Mouse (Mus musculus): ENCODE measurements around the gene Tmed6. TPM values are rescaled to one million over a fixed set of nuclear protein-coding genes. Genes with fewer than 3 reads are reported as not detected.
"Not testable (repeated sequence)": the region's sequence is repeated elsewhere in the genome, so short reads cannot be mapped to it uniquely, and the experiment has no call there.

Gene Tmed6
- polyA plus RNA-seq, 1 experiment from 2014 or later: 3.9 TPM

GRCm38 (mm10) chr8:107108978-107109720 is 43.7 kb upstream of the Tmed6 start:
- 64% methylated on average over 23 of the region's 23 CpGs for WGBS (ENCODE audit: insufficient replicate concordance)
- no peak overlapping the region for H3K9ac ChIP-seq (ENCODE audit: low read depth, low read length)
- no peaks in the 10 kb centered on the region for H3K9me3 ChIP-seq (replicated peaks; ENCODE audit: control insufficient read depth, low read length)
- ATAC-seq (ENCODE audit: low read depth): no peak
- no peak overlapping the region for H3K4me3 ChIP-seq (ENCODE audit: low read depth, low read length)
- no peak overlapping the region for H3K27ac ChIP-seq (ENCODE audit: low read length)
- H3K4me1 ChIP-seq (ENCODE audit: control insufficient read depth, low read depth, low read length): no peaks in the 10 kb centered on the region
- H3K4me2 ChIP-seq (ENCODE audit: low read depth, low read length): peak overlapping the region; percentile 3; the same call in 1 of the 2 replicates
- H3K27me3 ChIP-seq (ENCODE audit: control insufficient read depth, insufficient read depth, low read depth, low read length): no peaks in the 10 kb centered on the region
- no peaks in the 10 kb centered on the region for H3K36me3 ChIP-seq (ENCODE audit: control insufficient read depth, insufficient read depth)

DNA sequence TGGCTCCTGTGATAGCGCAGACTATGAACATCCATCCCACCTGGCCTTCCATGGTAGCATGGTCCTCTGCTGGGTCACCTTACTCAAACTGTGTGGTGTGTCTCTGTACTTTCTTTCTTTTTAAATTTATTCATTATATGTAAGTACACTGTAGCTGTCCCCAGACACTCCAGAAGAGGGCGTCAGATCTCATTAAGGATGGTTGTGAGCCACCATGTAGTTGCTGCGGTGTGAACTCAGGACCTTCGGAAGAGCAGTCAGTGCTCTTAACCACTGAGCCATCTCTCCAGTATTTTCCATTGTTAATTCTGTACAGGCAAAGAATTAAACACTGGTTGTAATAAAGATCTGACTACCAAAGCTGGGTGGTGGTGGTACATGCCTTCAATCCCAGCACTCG is 42.6 kb upstream of the Tmed6 start:
- not testable (repeated sequence) for H3K27ac ChIP-seq (ENCODE audit: low read length); H3K9ac ChIP-seq (ENCODE audit: low read depth, low read length); H3K4me2 ChIP-seq (ENCODE audit: low read depth, low read length); H3K27me3 ChIP-seq (ENCODE audit: control insufficient read depth, insufficient read depth, low read depth, low read length); H3K4me3 ChIP-seq (ENCODE audit: low read depth, low read length); H3K4me1 ChIP-seq (ENCODE audit: control insufficient read depth, low read depth, low read length); H3K9me3 ChIP-seq (replicated peaks; ENCODE audit: control insufficient read depth, low read length); ATAC-seq (ENCODE audit: low read depth); H3K36me3 ChIP-seq (ENCODE audit: control insufficient read depth, insufficient read depth)
- 80% methylated on average over 5 of the region's 5 CpGs for WGBS (ENCODE audit: insufficient replicate concordance)

DNA sequence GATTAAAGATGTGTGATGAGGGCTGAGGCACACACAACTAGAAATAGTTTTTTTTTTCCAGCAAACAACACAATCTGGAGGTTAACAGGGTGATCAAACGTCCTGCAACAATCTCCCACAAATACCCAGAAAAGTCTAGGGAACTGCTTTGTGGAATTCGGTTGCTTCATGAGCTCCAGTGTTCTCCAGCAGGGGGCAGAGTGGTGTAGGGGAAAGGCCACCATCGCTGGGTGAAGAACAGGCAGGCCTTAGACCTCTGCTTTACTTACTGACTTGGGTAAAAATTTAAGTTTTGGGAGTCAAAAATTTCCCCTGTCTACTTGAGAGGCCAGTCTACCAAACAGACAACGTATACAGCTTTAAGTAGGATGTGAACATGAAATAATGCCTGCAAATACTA is 39.1 kb upstream of the Tmed6 start:
- WGBS (ENCODE audit: insufficient replicate concordance): 11% methylated on average over 4 of the region's 4 CpGs
- no peak overlapping the region for H3K4me2 ChIP-seq (ENCODE audit: low read depth, low read length)
- H3K27me3 ChIP-seq (ENCODE audit: control insufficient read depth, insufficient read depth, low read depth, low read length): no peaks in the 10 kb centered on the region
- H3K9ac ChIP-seq (ENCODE audit: low read depth, low read length): no peak overlapping the region
- H3K4me1 ChIP-seq (ENCODE audit: control insufficient read depth, low read depth, low read length): no peaks in the 10 kb centered on the region
- no peak overlapping the region for H3K27ac ChIP-seq (ENCODE audit: low read length)
- ATAC-seq (ENCODE audit: low read depth): no peak
- no peaks in the 10 kb centered on the region for H3K36me3 ChIP-seq (ENCODE audit: control insufficient read depth, insufficient read depth)
- no peak overlapping the region for H3K4me3 ChIP-seq (ENCODE audit: low read depth, low read length)
- no peaks in the 10 kb centered on the region for H3K9me3 ChIP-seq (replicated peaks; ENCODE audit: control insufficient read depth, low read length)

DNA sequence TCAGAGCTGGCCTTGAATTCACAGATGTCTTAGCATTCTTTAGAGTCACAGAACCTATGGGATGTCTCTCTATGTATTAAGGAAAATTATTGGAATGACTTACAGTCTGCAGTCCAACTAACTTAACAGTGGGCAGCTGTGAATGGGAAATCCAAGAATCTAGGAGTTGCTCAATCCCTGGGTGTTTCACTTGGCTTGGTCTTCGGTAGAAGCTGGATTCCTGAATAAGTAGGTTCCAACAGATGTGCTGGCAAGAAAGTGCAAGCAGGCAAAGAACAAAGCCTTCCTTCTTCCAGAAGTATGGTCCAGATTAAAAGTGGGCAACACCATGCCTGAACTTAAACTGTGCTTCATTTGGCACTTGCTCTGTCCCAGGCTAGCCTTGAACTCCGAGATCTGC is 35.2 kb upstream of the Tmed6 start:
- Histone ChIP-seq H3K27ac (ENCODE audit: low read length) (no peak overlapping the region), H3K4me3 (ENCODE audit: low read depth, low read length) (no peak overlapping the region), H3K27me3 (ENCODE audit: control insufficient read depth, insufficient read depth, low read depth, low read length) (no peaks in the 10 kb centered on the region), H3K9ac (ENCODE audit: low read depth, low read length) (no peak overlapping the region), H3K9me3 (replicated peaks; ENCODE audit: control insufficient read depth, low read length) (no peaks in the 10 kb centered on the region), H3K4me1 (ENCODE audit: control insufficient read depth, low read depth, low read length) (peaks cover 4% of the 10 kb centered on the region), H3K4me2 (ENCODE audit: low read depth, low read length) (no peak overlapping the region), H3K36me3 (ENCODE audit: control insufficient read depth, insufficient read depth) (no peaks in the 10 kb centered on the region)
- no peak for ATAC-seq (ENCODE audit: low read depth)
- WGBS (ENCODE audit: insufficient replicate concordance): 74% methylated on average over 2 of the region's 2 CpGs

GRCm38 (mm10) chr8:107096366-107097036 is 31.1 kb upstream of the Tmed6 start, which contains the start of gene Terf2:
Gene Terf2 (minus strand): TSS chr8:107096547.
- peak within 1 kb of the TSS; percentile 95 for H3K27ac ChIP-seq (ENCODE audit: low read length)
- H3K27me3 ChIP-seq (ENCODE audit: control insufficient read depth, insufficient read depth, low read depth, low read length): no peaks in the 10 kb centered on the region
- peak; percentile 89 for ATAC-seq (ENCODE audit: low read depth)
- peak within 1 kb of the TSS; percentile 95 for H3K9ac ChIP-seq (ENCODE audit: low read depth, low read length)
- H3K36me3 ChIP-seq (ENCODE audit: control insufficient read depth, insufficient read depth): no peaks in the 10 kb centered on the region; the same call in 1 of the 2 replicates
- no peaks in the 10 kb centered on the region for H3K9me3 ChIP-seq (replicated peaks; ENCODE audit: control insufficient read depth, low read length)
- peaks cover 14% of the 10 kb centered on the region for H3K4me1 ChIP-seq (ENCODE audit: control insufficient read depth, low read depth, low read length)
- peak within 1 kb of the TSS; percentile 91 for H3K4me3 ChIP-seq (ENCODE audit: low read depth, low read length)
- WGBS (ENCODE audit: insufficient replicate concordance): 2% methylated on average over 39 of the region's 39 CpGs
- H3K4me2 ChIP-seq (ENCODE audit: low read depth, low read length): peak within 1 kb of the TSS; percentile 77

GRCm38 (mm10) chr8:107095717-107096365 is 30.4 kb upstream of the Tmed6 start:
- Histone ChIP-seq H3K9ac (ENCODE audit: low read depth, low read length) (peak overlapping the region; percentile 95), H3K36me3 (ENCODE audit: control insufficient read depth, insufficient read depth) (peaks cover 2% of the 10 kb centered on the region; the same call in 1 of the 2 replicates), H3K4me2 (ENCODE audit: low read depth, low read length) (peak overlapping the region; percentile 77), H3K4me3 (ENCODE audit: low read depth, low read length) (peak overlapping the region; percentile 91), H3K27ac (ENCODE audit: low read length) (peak overlapping the region; percentile 95), H3K27me3 (ENCODE audit: control insufficient read depth, insufficient read depth, low read depth, low read length) (no peaks in the 10 kb centered on the region), H3K4me1 (ENCODE audit: control insufficient read depth, low read depth, low read length) (peaks cover 14% of the 10 kb centered on the region), H3K9me3 (replicated peaks; ENCODE audit: control insufficient read depth, low read length) (no peaks in the 10 kb centered on the region)
- WGBS (ENCODE audit: insufficient replicate concordance): under 1% methylated on average over 40 of the region's 53 CpGs
- ATAC-seq (ENCODE audit: low read depth): peak; percentile 20

GRCm38 (mm10) chr8:107090531-107090930 is 25.1 kb upstream of the Tmed6 start:
- 91% methylated on average over 7 of the region's 7 CpGs for WGBS (ENCODE audit: insufficient replicate concordance)
- H3K4me3 ChIP-seq (ENCODE audit: low read depth, low read length): no peak overlapping the region
- H3K9me3 ChIP-seq (replicated peaks; ENCODE audit: control insufficient read depth, low read length): no peaks in the 10 kb centered on the region
- peaks cover 9% of the 10 kb centered on the region for H3K36me3 ChIP-seq (ENCODE audit: control insufficient read depth, insufficient read depth)
- no peak overlapping the region for H3K9ac ChIP-seq (ENCODE audit: low read depth, low read length)
- no peak overlapping the region for H3K27ac ChIP-seq (ENCODE audit: low read length)
- H3K4me2 ChIP-seq (ENCODE audit: low read depth, low read length): no peak overlapping the region
- no peak for ATAC-seq (ENCODE audit: low read depth)
- peaks cover 10% of the 10 kb centered on the region for H3K4me1 ChIP-seq (ENCODE audit: control insufficient read depth, low read depth, low read length)
- H3K27me3 ChIP-seq (ENCODE audit: control insufficient read depth, insufficient read depth, low read depth, low read length): no peaks in the 10 kb centered on the region

DNA sequence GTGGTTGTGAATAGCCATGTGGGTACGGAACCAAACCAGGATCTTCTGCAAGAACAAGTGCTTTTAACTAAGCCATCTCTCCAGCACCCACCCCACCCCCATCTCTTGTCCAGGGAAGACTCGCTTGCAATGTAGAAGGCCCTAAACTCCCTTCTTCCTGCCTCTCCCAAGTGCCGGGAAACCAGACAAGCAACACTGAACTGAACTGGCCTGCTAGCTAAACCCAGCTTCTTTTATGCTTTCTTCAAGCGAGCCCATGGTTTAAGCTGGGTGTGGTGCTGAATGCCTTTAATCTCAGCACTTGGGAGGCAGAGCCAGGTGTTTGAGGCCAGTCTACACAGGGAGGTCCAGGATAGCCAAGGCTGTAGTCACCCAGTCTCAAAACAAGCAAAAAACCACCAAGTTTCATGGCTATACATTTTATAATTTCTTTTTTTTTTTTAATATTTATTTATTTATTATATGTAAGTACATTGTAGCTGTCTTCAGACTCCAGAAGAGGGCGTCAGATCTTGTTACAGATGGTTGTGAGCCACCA is 23.2 kb upstream of the Tmed6 start:
- no peak overlapping the region for H3K4me2 ChIP-seq (ENCODE audit: low read depth, low read length)
- H3K9me3 ChIP-seq (replicated peaks; ENCODE audit: control insufficient read depth, low read length): no peaks in the 10 kb centered on the region
- H3K4me1 ChIP-seq (ENCODE audit: control insufficient read depth, low read depth, low read length): no peaks in the 10 kb centered on the region
- no peak for ATAC-seq (ENCODE audit: low read depth)
- H3K4me3 ChIP-seq (ENCODE audit: low read depth, low read length): no peak overlapping the region
- H3K36me3 ChIP-seq (ENCODE audit: control insufficient read depth, insufficient read depth): peaks cover 13% of the 10 kb centered on the region
- 85% methylated on average over 5 of the region's 5 CpGs for WGBS (ENCODE audit: insufficient replicate concordance)
- H3K27ac ChIP-seq (ENCODE audit: low read length): no peak overlapping the region
- H3K27me3 ChIP-seq (ENCODE audit: control insufficient read depth, insufficient read depth, low read depth, low read length): no peaks in the 10 kb centered on the region
- H3K9ac ChIP-seq (ENCODE audit: low read depth, low read length): no peak overlapping the region
